In the genomic region with DNA sequence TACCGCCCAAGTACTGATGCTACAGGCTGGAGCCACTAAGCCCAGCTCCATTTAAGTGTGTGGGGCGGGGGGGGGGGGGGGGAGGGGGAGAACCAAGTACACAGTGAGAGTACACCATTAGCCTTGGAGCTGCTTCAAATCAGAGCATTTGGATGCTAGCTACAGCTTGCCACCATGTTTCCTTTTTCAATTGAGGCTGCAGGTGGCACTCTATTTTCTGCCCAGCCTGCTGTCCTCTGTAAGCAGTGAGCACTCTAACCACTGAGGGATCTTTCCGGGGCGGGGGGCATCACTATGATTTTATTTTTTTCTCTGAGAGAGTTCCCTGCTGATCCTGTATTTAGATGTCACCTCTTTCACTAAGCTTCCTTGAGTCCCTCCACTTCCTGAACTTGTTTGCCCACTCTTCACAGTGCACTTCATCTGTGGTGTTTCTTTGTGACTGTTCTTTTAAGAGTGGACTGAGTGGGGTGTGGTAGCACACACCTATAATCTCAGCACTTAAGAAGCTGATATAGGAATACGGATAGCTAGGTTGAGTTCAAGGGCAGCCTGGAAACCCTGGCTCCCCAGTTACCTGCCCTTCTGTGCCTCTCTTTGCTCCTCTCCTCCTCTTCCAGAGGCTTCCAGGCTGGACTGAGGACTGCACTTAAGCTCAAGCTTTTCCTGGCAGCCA, we compare ENCODE assay signal across 13 mouse cellular contexts. TPM values are rescaled to one million over a fixed set of nuclear protein-coding genes. Genes with fewer than 3 reads are reported as not detected.
"Had no signal": no experiment of that assay in that cellular context is flagged by ENCODE, and none has a peak within 500 bp of the region (broad histone marks: within the 10 kb centered on the region; RNA-seq: fewer than 3 reads in every experiment).

No protein-coding gene starts in this region.

- ATAC-seq: intestine, postnatal 0 days had no signal

- H3K4me2 ChIP-seq: liver, embryonic 13.5 days; midbrain, embryonic 11.5 days; neural tube, embryonic 12.5 days; neural tube, embryonic 15.5 days had no signal

- H3K36me3 ChIP-seq: liver, embryonic 13.5 days; neural tube, embryonic 12.5 days; neural tube, embryonic 15.5 days had no signal

- H3K4me3 ChIP-seq: liver, embryonic 13.5 days; neural tube, embryonic 12.5 days; neural tube, embryonic 15.5 days had no signal

- H3K9ac ChIP-seq: liver, embryonic 13.5 days; neural tube, embryonic 12.5 days; neural tube, embryonic 15.5 days had no signal

- H3K9me3 ChIP-seq: liver, embryonic 13.5 days; neural tube, embryonic 12.5 days; neural tube, embryonic 15.5 days had no signal

- H3K4me1 ChIP-seq: neural tube, embryonic 12.5 days had no signal

- DNase-seq: kidney, adult 2 months; kidney, postnatal 25 days; liver, embryonic 13.5 days; lung, adult 2 months; midbrain, embryonic 14.5 days; thymus, postnatal 25 days had no signal

- H3K27me3 ChIP-seq: neural tube, embryonic 12.5 days; neural tube, embryonic 15.5 days had no signal

- H3K27ac ChIP-seq: kidney, postnatal 0 days; liver, embryonic 13.5 days; neural tube, embryonic 12.5 days; neural tube, embryonic 15.5 days had no signal

RNA-seq across cellular contexts. Expression of a gene that starts 7.9 kb away (rescaled TPM):
- total RNA-seq: megakaryocyte progenitor cell, adult 5-6 weeks; megakaryocyte-erythroid progenitor cell, adult 5-6 weeks had no signal
